Mouse (Mus musculus) heart, embryonic 15.5 days (tissue): ENCODE measurements around the gene Lonp2. TPM values are rescaled to one million over a fixed set of nuclear protein-coding genes. Genes with fewer than 3 reads are reported as not detected.

Experiments used
- microRNA-seq: library from miRNA; unstranded; fragments of <30 nt; microRNA quantifications from one replicate; pipeline ENCODE4, GENCODE M21; 2016
- polyA plus RNA-seq: library from polyadenylated mRNA; unstranded; fragments of >200 nt; fragmentation: Nextera tagmentation; extraction: Ambion mirVana; gene quantifications from 2 replicates; pipeline ENCODE4 v1.2.1, GENCODE M21; 2015

Lonp2 gene
- polyA plus RNA-seq, 1 experiment from 2014 or later, result 53.8 TPM

Small RNAs within 50 kb of the gene (microRNA-seq; reads per million reads assigned to microRNA genes)
- not detected for gene Gm44348

Other genes starting within 250 kb of the Lonp2 start
- gene Abcc12, start 43.4 kb upstream of the Lonp2 start, polyA plus RNA-seq, result 0.04 TPM in 2 replicates
- 3.9 and 4.2 TPM in 2 replicates for gene Gm10638, start 121.7 kb downstream of the Lonp2 start, polyA plus RNA-seq
- 29.8 and 30.5 TPM in 2 replicates for gene Siah1a, start 121.9 kb downstream of the Lonp2 start, polyA plus RNA-seq